Mouse (Mus musculus) heart, adult 2 months (tissue): ENCODE measurements around the gene Gm20683.

Experiments
- CTCF ChIP-seq: fragments of 200-600 bp; IDR thresholded peaks from 2 replicates; pipeline ENCODE4 v1.8.1; 2022; ENCODE audit warnings: antibody characterized with exemption, mild to moderate bottlenecking, moderate library complexity
- EP300 ChIP-seq: fragments of 200-500 bp; IDR thresholded peaks from 2 replicates; pipeline ENCODE4 v1.6.1; 2011; ENCODE audit warnings: low read depth, low read length, control low read depth; ENCODE audit not compliant: insufficient read depth
- POLR2A ChIP-seq: fragments of 200-500 bp; IDR thresholded peaks from 2 replicates; pipeline ENCODE4 v1.6.1; 2011; ENCODE audit warnings: mild to moderate bottlenecking, low read depth, low read length, control low read depth; ENCODE audit not compliant: insufficient read depth

DNA sequence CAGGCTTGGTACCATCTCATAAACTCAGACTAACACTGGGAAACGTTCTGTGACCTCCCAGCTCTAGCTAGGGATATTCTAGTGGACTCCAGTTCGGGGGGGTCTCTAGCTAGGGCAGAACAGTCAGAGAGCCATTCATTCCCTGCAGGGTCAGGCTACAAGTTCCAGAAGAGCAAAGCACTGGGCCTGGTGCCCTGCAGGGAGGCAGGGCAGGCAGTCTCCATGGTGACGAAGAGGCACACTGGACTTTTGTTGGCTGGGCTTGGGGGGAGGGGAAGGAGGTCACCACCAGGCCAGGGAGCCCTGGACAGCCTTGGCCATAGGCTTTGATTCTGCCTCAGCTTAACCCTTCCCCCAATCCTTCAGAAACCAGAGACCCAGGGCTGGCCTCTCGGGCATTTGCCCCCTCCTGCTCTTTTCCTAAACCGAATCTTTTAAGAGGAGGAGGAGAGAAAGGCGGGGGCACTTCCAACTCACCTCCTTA lies 45.9 kb downstream of the Gm20683 start, which contains the start of gene AC134908.4:
- TF ChIP-seq POLR2A, result no peak
- no peak for TF ChIP-seq CTCF
- TF ChIP-seq EP300, result no peak
